Mouse (Mus musculus): ENCODE measurements around the gene Tmem108. TPM values are rescaled to one million over a fixed set of nuclear protein-coding genes. Genes with fewer than 3 reads are reported as not detected.

Gene Tmem108
- polyA plus RNA-seq, 1 experiment from 2014 or later, result 88.6 TPM

- no peak overlapping the region for H3K4me2 ChIP-seq (ENCODE audit: low read length)
- no peaks in the 10 kb centered on the region for H3K27me3 ChIP-seq (replicated peaks; ENCODE audit: control insufficient read depth, insufficient read depth, low read length)
- H3K4me3 ChIP-seq (replicated peaks; ENCODE audit: low read length), result no peak overlapping the region
- H3K4me1 ChIP-seq (replicated peaks; ENCODE audit: control insufficient read depth, insufficient read depth, low read length), result no peaks in the 10 kb centered on the region; the same call in 1 of the 2 replicates
- 89% methylated on average over 8 of the region's 8 CpGs for WGBS
- no peak overlapping the region for H3K27ac ChIP-seq (ENCODE audit: low read length)
- no peak overlapping the region for H3K9ac ChIP-seq (replicated peaks; ENCODE audit: low read depth, low read length)
- peaks cover 4% of the 10 kb centered on the region; the same call in 1 of the 2 replicates for H3K9me3 ChIP-seq (ENCODE audit: control insufficient read depth, low read length)
- H3K36me3 ChIP-seq (ENCODE audit: control insufficient read depth, insufficient read depth), result no peaks in the 10 kb centered on the region
- ATAC-seq, result no peak
Observed at GRCm38 (mm10) chr9:103620517-103621212, 141.0 kb downstream of the Tmem108 start.

GRCm38 (mm10) chr9:103614260-103614659 lies 147.4 kb downstream of the Tmem108 start:
- 93% methylated on average over 4 of the region's 4 CpGs for WGBS
- Histone ChIP-seq H3K9me3 (ENCODE audit: control insufficient read depth, low read length) (peaks cover 9% of the 10 kb centered on the region; the same call in 1 of the 2 replicates), H3K9ac (replicated peaks; ENCODE audit: low read depth, low read length) (no peak overlapping the region), H3K27me3 (replicated peaks; ENCODE audit: control insufficient read depth, insufficient read depth, low read length) (no peaks in the 10 kb centered on the region), H3K27ac (ENCODE audit: low read length) (no peak overlapping the region), H3K4me1 (replicated peaks; ENCODE audit: control insufficient read depth, insufficient read depth, low read length) (no peaks in the 10 kb centered on the region), H3K4me2 (ENCODE audit: low read length) (no peak overlapping the region), H3K36me3 (ENCODE audit: control insufficient read depth, insufficient read depth) (no peaks in the 10 kb centered on the region), H3K4me3 (replicated peaks; ENCODE audit: low read length) (no peak overlapping the region)
- ATAC-seq, result no peak

GRCm38 (mm10) chr9:103608161-103609058 lies 153.2 kb downstream of the Tmem108 start:
- 0 out of 2 replicates have a peak, but pooled peaks cover 5% of the 10 kb centered on the region for H3K9me3 ChIP-seq (ENCODE audit: control insufficient read depth, low read length)
- peak; percentile 59 for ATAC-seq
- H3K36me3 ChIP-seq (ENCODE audit: control insufficient read depth, insufficient read depth), result no peaks in the 10 kb centered on the region
- WGBS, result 10% methylated on average over 13 of the region's 13 CpGs
- no peaks in the 10 kb centered on the region for H3K27me3 ChIP-seq (replicated peaks; ENCODE audit: control insufficient read depth, insufficient read depth, low read length)
- H3K4me1 ChIP-seq (replicated peaks; ENCODE audit: control insufficient read depth, insufficient read depth, low read length), result peaks cover 11% of the 10 kb centered on the region
- H3K4me2 ChIP-seq (ENCODE audit: low read length), result no peak overlapping the region
- no peak overlapping the region for H3K9ac ChIP-seq (replicated peaks; ENCODE audit: low read depth, low read length)
- H3K27ac ChIP-seq (ENCODE audit: low read length), result no peak overlapping the region
- no peak overlapping the region for H3K4me3 ChIP-seq (replicated peaks; ENCODE audit: low read length)

- H3K4me2 ChIP-seq (ENCODE audit: low read length), result no peak overlapping the region
- H3K27me3 ChIP-seq (replicated peaks; ENCODE audit: control insufficient read depth, insufficient read depth, low read length), result no peaks in the 10 kb centered on the region
- 0 out of 2 replicates have a peak overlapping the region, but pooled peaks have one; percentile 19 for H3K27ac ChIP-seq (ENCODE audit: low read length)
- H3K4me1 ChIP-seq (replicated peaks; ENCODE audit: control insufficient read depth, insufficient read depth, low read length), result peaks cover 11% of the 10 kb centered on the region
- no peak overlapping the region for H3K9ac ChIP-seq (replicated peaks; ENCODE audit: low read depth, low read length)
- H3K9me3 ChIP-seq (ENCODE audit: control insufficient read depth, low read length), result 0 out of 2 replicates have a peak, but pooled peaks cover 1% of the 10 kb centered on the region
- no peaks in the 10 kb centered on the region for H3K36me3 ChIP-seq (ENCODE audit: control insufficient read depth, insufficient read depth)
- no peak for ATAC-seq
- no peak overlapping the region for H3K4me3 ChIP-seq (replicated peaks; ENCODE audit: low read length)
- WGBS, result 74% methylated on average over 1 of the region's 1 CpGs
Observed at GRCm38 (mm10) chr9:103606056-103606455, 155.6 kb downstream of the Tmem108 start.

- no peaks in the 10 kb centered on the region for H3K36me3 ChIP-seq (ENCODE audit: control insufficient read depth, insufficient read depth)
- ATAC-seq, result no peak
- WGBS, result 86% methylated on average over 6 of the region's 6 CpGs
- H3K4me3 ChIP-seq (replicated peaks; ENCODE audit: low read length), result no peak overlapping the region
- no peaks in the 10 kb centered on the region for H3K27me3 ChIP-seq (replicated peaks; ENCODE audit: control insufficient read depth, insufficient read depth, low read length)
- H3K4me2 ChIP-seq (ENCODE audit: low read length), result no peak overlapping the region
- H3K27ac ChIP-seq (ENCODE audit: low read length), result no peak overlapping the region
- peaks cover 11% of the 10 kb centered on the region for H3K4me1 ChIP-seq (replicated peaks; ENCODE audit: control insufficient read depth, insufficient read depth, low read length)
- no peaks in the 10 kb centered on the region for H3K9me3 ChIP-seq (ENCODE audit: control insufficient read depth, low read length)
- H3K9ac ChIP-seq (replicated peaks; ENCODE audit: low read depth, low read length), result no peak overlapping the region
Observed at GRCm38 (mm10) chr9:103603792-103604191, 157.8 kb downstream of the Tmem108 start.

- Histone ChIP-seq H3K9ac (replicated peaks; ENCODE audit: low read depth, low read length) (no peak overlapping the region), H3K36me3 (ENCODE audit: control insufficient read depth, insufficient read depth) (no peaks in the 10 kb centered on the region), H3K27ac (ENCODE audit: low read length) (no peak overlapping the region), H3K27me3 (replicated peaks; ENCODE audit: control insufficient read depth, insufficient read depth, low read length) (no peaks in the 10 kb centered on the region), H3K4me2 (ENCODE audit: low read length) (no peak overlapping the region), H3K4me3 (replicated peaks; ENCODE audit: low read length) (no peak overlapping the region), H3K4me1 (replicated peaks; ENCODE audit: control insufficient read depth, insufficient read depth, low read length) (peaks cover 4% of the 10 kb centered on the region), H3K9me3 (ENCODE audit: control insufficient read depth, low read length) (no peaks in the 10 kb centered on the region)
- 90% methylated on average over 4 of the region's 4 CpGs for WGBS
- no peak for ATAC-seq
Observed at GRCm38 (mm10) chr9:103601878-103602277, 159.8 kb downstream of the Tmem108 start.

- Histone ChIP-seq H3K27ac (ENCODE audit: low read length) (no peak overlapping the region), H3K4me2 (ENCODE audit: low read length) (no peak overlapping the region), H3K27me3 (replicated peaks; ENCODE audit: control insufficient read depth, insufficient read depth, low read length) (no peaks in the 10 kb centered on the region), H3K9ac (replicated peaks; ENCODE audit: low read depth, low read length) (no peak overlapping the region), H3K4me1 (replicated peaks; ENCODE audit: control insufficient read depth, insufficient read depth, low read length) (peaks cover 2% of the 10 kb centered on the region; the same call in 1 of the 2 replicates), H3K9me3 (ENCODE audit: control insufficient read depth, low read length) (no peaks in the 10 kb centered on the region), H3K4me3 (replicated peaks; ENCODE audit: low read length) (no peak overlapping the region), H3K36me3 (ENCODE audit: control insufficient read depth, insufficient read depth) (no peaks in the 10 kb centered on the region)
- 66% methylated on average over 3 of the region's 3 CpGs for WGBS
- no peak for ATAC-seq
Observed at GRCm38 (mm10) chr9:103600834-103601233, 160.8 kb downstream of the Tmem108 start.

GRCm38 (mm10) chr9:103599908-103600307 lies 161.7 kb downstream of the Tmem108 start:
- Histone ChIP-seq H3K9ac (replicated peaks; ENCODE audit: low read depth, low read length) (no peak overlapping the region), H3K27ac (ENCODE audit: low read length) (no peak overlapping the region), H3K4me3 (replicated peaks; ENCODE audit: low read length) (no peak overlapping the region), H3K9me3 (ENCODE audit: control insufficient read depth, low read length) (no peaks in the 10 kb centered on the region), H3K4me1 (replicated peaks; ENCODE audit: control insufficient read depth, insufficient read depth, low read length) (peaks cover 10% of the 10 kb centered on the region), H3K36me3 (ENCODE audit: control insufficient read depth, insufficient read depth) (no peaks in the 10 kb centered on the region), H3K27me3 (replicated peaks; ENCODE audit: control insufficient read depth, insufficient read depth, low read length) (no peaks in the 10 kb centered on the region), H3K4me2 (ENCODE audit: low read length) (no peak overlapping the region)
- ATAC-seq, result no peak
- WGBS, result 94% methylated on average over 3 of the region's 3 CpGs

- H3K27me3 ChIP-seq (replicated peaks; ENCODE audit: control insufficient read depth, insufficient read depth, low read length), result no peaks in the 10 kb centered on the region
- H3K4me2 ChIP-seq (ENCODE audit: low read length), result no peak overlapping the region
- no peak overlapping the region for H3K9ac ChIP-seq (replicated peaks; ENCODE audit: low read depth, low read length)
- H3K27ac ChIP-seq (ENCODE audit: low read length), result no peak overlapping the region
- no peak overlapping the region for H3K4me3 ChIP-seq (replicated peaks; ENCODE audit: low read length)
- H3K9me3 ChIP-seq (ENCODE audit: control insufficient read depth, low read length), result no peaks in the 10 kb centered on the region
- peaks cover 23% of the 10 kb centered on the region for H3K4me1 ChIP-seq (replicated peaks; ENCODE audit: control insufficient read depth, insufficient read depth, low read length)
- no peaks in the 10 kb centered on the region for H3K36me3 ChIP-seq (ENCODE audit: control insufficient read depth, insufficient read depth)
- no peak for ATAC-seq
- WGBS, result 93% methylated on average over 2 of the region's 2 CpGs
Observed at GRCm38 (mm10) chr9:103597861-103598260, 163.8 kb downstream of the Tmem108 start.

Data from forebrain, embryonic 16.5 days (tissue).